Mouse (Mus musculus) myocyte (in vitro differentiated cells): ENCODE results near the gene Agbl3. TPM values are rescaled to one million over a fixed set of nuclear protein-coding genes. Genes with fewer than 3 reads are reported as not detected.

ENCODE experiments used
- H3K27me3 ChIP-seq: one replicate; pipeline ENCODE4 v1.6.1; 2011; ENCODE audit not compliant: control insufficient read depth, insufficient read depth, insufficient read length
- H3K36me3 ChIP-seq: one replicate; pipeline ENCODE4 v1.6.1; 2011; ENCODE audit not compliant: control insufficient read depth, insufficient read depth
- H3K4me2 ChIP-seq: one replicate; pipeline ENCODE4 v1.6.1; 2011; ENCODE audit warnings: low read depth, control low read depth
- H3K4me3 ChIP-seq: one replicate; pipeline ENCODE4 v1.5.1; 2011; ENCODE audit warnings: mild to moderate bottlenecking, control low read depth, moderate library complexity
- H3K79me2 ChIP-seq: one replicate; pipeline ENCODE4 v1.6.1; 2011; ENCODE audit not compliant: control insufficient read depth, insufficient read depth
- H3ac ChIP-seq: one replicate; pipeline ENCODE4 v1.6.1; 2011; ENCODE audit not compliant: control insufficient read depth, insufficient read length
- CEBPB ChIP-seq: IDR thresholded peaks from 2 replicates; pipeline ENCODE4 v1.6.1; 2011; ENCODE audit warnings: mild to moderate bottlenecking, moderate library complexity; ENCODE audit not compliant: poor library complexity, insufficient read depth, severe bottlenecking
- E2F4 ChIP-seq: IDR thresholded peaks from one replicate; pipeline ENCODE4 v1.6.1; 2011; ENCODE audit warnings: mild to moderate bottlenecking, control low read depth, moderate library complexity; ENCODE audit not compliant: insufficient read depth
- MAX ChIP-seq: IDR thresholded peaks from one replicate; pipeline ENCODE4 v1.6.1; 2011; ENCODE audit warnings: low read depth, mild to moderate bottlenecking, control low read depth
- MYOD1 ChIP-seq, 3 experiments: IDR thresholded peaks; one replicate each; pipeline ENCODE4 v1.6.1; 2011; ENCODE audit warnings: control low read depth in 2 of 3, low read depth in 2 of 3, mild to moderate bottlenecking in 2 of 3, moderate library complexity in 1 of 3; ENCODE audit not compliant: insufficient read length in 2 of 3, control insufficient read depth in 1 of 3
- MYOG ChIP-seq, 3 experiments: IDR thresholded peaks; one replicate each; pipeline ENCODE4 v1.6.1; 2011; ENCODE audit warnings: control low read depth in 2 of 3, low read depth in 2 of 3, mild to moderate bottlenecking in 2 of 3; ENCODE audit not compliant: insufficient read length in 2 of 3, control insufficient read depth in 1 of 3, insufficient read depth in 1 of 3
- POLR2A ChIP-seq: IDR thresholded peaks from one replicate; pipeline ENCODE4 v1.6.1; 2011; ENCODE audit warnings: low read depth, mild to moderate bottlenecking, control low read depth, moderate library complexity; ENCODE audit not compliant: insufficient read length
- POLR2AphosphoS2 ChIP-seq: IDR thresholded peaks from one replicate; pipeline ENCODE4 v1.6.1; 2011; ENCODE audit warnings: low read depth, control low read depth; ENCODE audit not compliant: insufficient read length
- REST ChIP-seq: IDR thresholded peaks from one replicate; pipeline ENCODE4 v1.6.1; 2011; ENCODE audit warnings: mild to moderate bottlenecking, control low read depth, moderate library complexity; ENCODE audit not compliant: insufficient read depth, insufficient read length
- SRF ChIP-seq: IDR thresholded peaks from one replicate; pipeline ENCODE4 v1.6.1; 2011; ENCODE audit warnings: low read depth; ENCODE audit not compliant: control insufficient read depth, insufficient read length
- TCF12 ChIP-seq: IDR thresholded peaks from one replicate; pipeline ENCODE4 v1.6.1; 2011; ENCODE audit warnings: mild to moderate bottlenecking, control low read depth; ENCODE audit not compliant: poor library complexity, insufficient read depth, severe bottlenecking
- TCF3 ChIP-seq: IDR thresholded peaks from one replicate; pipeline ENCODE4 v1.6.1; 2011; ENCODE audit warnings: low read depth, control low read depth; ENCODE audit not compliant: insufficient read length
- USF1 ChIP-seq: IDR thresholded peaks from one replicate; pipeline ENCODE4 v1.6.1; 2011; ENCODE audit warnings: low read depth, mild to moderate bottlenecking, control low read depth, moderate library complexity
- polyA plus RNA-seq: library from polyadenylated mRNA; unstranded; fragments of >200 nt; fragmentation: generic; extraction: Trizol; gene quantifications from one replicate; pipeline ENCODE4 v1.2.1, GENCODE M21; 2012; ENCODE audit warnings: missing spikeins

Agbl3 gene
- polyA plus RNA-seq, 1 experiment: 3.6 TPM

- TF ChIP-seq POLR2AphosphoS2 (no peak), MAX (no peak), USF1 (no peak), POLR2A (no peak)
- Histone ChIP-seq H3K79me2 (no peaks in the 10 kb centered on the region), H3ac (no peak overlapping the region), H3K27me3 (no peaks in the 10 kb centered on the region), H3K4me2 (no peak overlapping the region), H3K36me3 (peaks cover 98% of the 10 kb centered on the region), H3K4me3 (no peak overlapping the region)
Observed at GRCm38 (mm10) chr6:34765721-34766120, 14.5 kb upstream of the Agbl3 start.

- H3K4me3 ChIP-seq: no peak overlapping the region
- H3K4me2 ChIP-seq: no peak overlapping the region
- H3K36me3 ChIP-seq: peaks cover 86% of the 10 kb centered on the region
Observed at GRCm38 (mm10) chr6:34769984-34770383, 10.2 kb upstream of the Agbl3 start.

GRCm38 (mm10) chr6:34770491-34770890 lies 9.7 kb upstream of the Agbl3 start:
- no peak overlapping the region for H3K4me3 ChIP-seq
- TF ChIP-seq USF1: no peak
- TF ChIP-seq MYOD1 (IDR thresholded peaks at IDR 0.05; ENCODE audit: control insufficient read depth in 1 of 3, insufficient read length in 2 of 3, low read depth in 2 of 3): no peak
- no peaks in the 10 kb centered on the region for H3K27me3 ChIP-seq
- H3ac ChIP-seq: no peak overlapping the region
- H3K4me2 ChIP-seq: no peak overlapping the region
- H3K79me2 ChIP-seq: no peaks in the 10 kb centered on the region
- peaks cover 86% of the 10 kb centered on the region for H3K36me3 ChIP-seq

More at GRCm38 (mm10) chr6:34769984-34770383, 10.2 kb upstream of the Agbl3 start:
- H3ac ChIP-seq: no peak overlapping the region
- no peak for TF ChIP-seq MYOD1 (IDR thresholded peaks at IDR 0.05; ENCODE audit: control insufficient read depth in 1 of 3, insufficient read length in 2 of 3, low read depth in 2 of 3)
- no peak for TF ChIP-seq MAX
- no peak for TF ChIP-seq REST
- TF ChIP-seq POLR2A: no peak
- TF ChIP-seq TCF12: no peak
- no peak for TF ChIP-seq CEBPB
- TF ChIP-seq POLR2AphosphoS2: no peak
- TF ChIP-seq E2F4: no peak
- TF ChIP-seq TCF3: no peak
- TF ChIP-seq USF1: no peak
- H3K27me3 ChIP-seq: no peaks in the 10 kb centered on the region
- no peaks in the 10 kb centered on the region for H3K79me2 ChIP-seq

GRCm38 (mm10) chr6:34776396-34776795 lies 3.8 kb upstream of the Agbl3 start:
- peaks cover 37% of the 10 kb centered on the region for H3K36me3 ChIP-seq
- no peaks in the 10 kb centered on the region for H3K27me3 ChIP-seq
- H3ac ChIP-seq: no peak overlapping the region
- H3K4me2 ChIP-seq: no peak overlapping the region
- H3K79me2 ChIP-seq: no peaks in the 10 kb centered on the region
- TF ChIP-seq TCF12 (no peak), CEBPB (no peak), USF1 (no peak), SRF (no peak), MYOD1 (IDR thresholded peaks at IDR 0.05; ENCODE audit: control insufficient read depth in 1 of 3, insufficient read length in 2 of 3, low read depth in 2 of 3) (no peak), POLR2A (no peak), MAX (no peak), MYOG (IDR thresholded peaks at IDR 0.05; ENCODE audit: control insufficient read depth in 1 of 3, insufficient read depth in 1 of 3, insufficient read length in 2 of 3, low read depth in 2 of 3) (no peak), E2F4 (no peak), REST (no peak), POLR2AphosphoS2 (no peak), TCF3 (no peak)
- no peak overlapping the region for H3K4me3 ChIP-seq

GRCm38 (mm10) chr6:34777094-34777493 lies 3.1 kb upstream of the Agbl3 start:
- H3ac ChIP-seq: no peak overlapping the region
- no peak overlapping the region for H3K4me3 ChIP-seq
- H3K36me3 ChIP-seq: peaks cover 30% of the 10 kb centered on the region
- H3K79me2 ChIP-seq: no peaks in the 10 kb centered on the region
- TF ChIP-seq POLR2AphosphoS2 (peak; percentile 73), REST (no peak)
- H3K4me2 ChIP-seq: no peak overlapping the region
- H3K27me3 ChIP-seq: no peaks in the 10 kb centered on the region

- H3K4me2 ChIP-seq: no peak overlapping the region
- no peak overlapping the region for H3ac ChIP-seq
- no peaks in the 10 kb centered on the region for H3K79me2 ChIP-seq
- no peak overlapping the region for H3K4me3 ChIP-seq
- H3K36me3 ChIP-seq: peaks cover 26% of the 10 kb centered on the region
- TF ChIP-seq TCF3: no peak
- TF ChIP-seq POLR2AphosphoS2: peak; percentile 63
- TF ChIP-seq USF1: peak; percentile 82
- no peak for TF ChIP-seq REST
- no peaks in the 10 kb centered on the region for H3K27me3 ChIP-seq
Observed at GRCm38 (mm10) chr6:34777981-34778668, 2.1 kb upstream of the Agbl3 start.
